Mouse (Mus musculus): ENCODE measurements around the gene Mrgprh.

Gene Mrgprh

GRCm38 (mm10) chr17:12916588-12917380, 41.0 kb downstream of the Mrgprh start:
- DNase-seq (ENCODE audit: low read depth, low spot score), result peak; percentile 87

GRCm38 (mm10) chr17:12921073-12921472, 45.2 kb downstream of the Mrgprh start:
- DNase-seq (ENCODE audit: low read depth, low spot score), result no peak

GRCm38 (mm10) chr17:12925001-12925400, 49.2 kb downstream of the Mrgprh start:
- DNase-seq (ENCODE audit: low read depth, low spot score), result peak; percentile 32

GRCm38 (mm10) chr17:12925703-12926180, 49.9 kb downstream of the Mrgprh start:
- DNase-seq (ENCODE audit: low read depth, low spot score), result no peak

Data from ZHBTc4 (cell line).